In the genomic region with DNA sequence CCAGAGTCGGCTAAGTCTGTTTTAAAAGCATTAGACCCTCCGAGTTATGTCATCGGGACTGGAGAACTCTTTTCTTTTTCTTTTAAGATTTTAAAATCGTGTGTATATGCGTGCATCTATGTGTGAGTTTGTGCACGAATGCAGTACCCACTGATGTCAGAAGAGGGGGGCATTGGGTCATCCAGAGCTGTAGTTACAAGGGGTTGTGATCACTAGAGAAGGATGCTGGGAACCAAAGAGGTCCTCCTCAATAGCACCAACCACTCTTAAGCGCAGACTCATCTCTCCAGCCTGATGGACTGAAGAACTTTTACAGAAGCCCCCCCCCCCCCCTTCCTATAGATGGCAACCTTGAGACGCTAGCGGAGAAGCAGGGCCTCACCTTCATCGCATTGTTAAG, we compare ENCODE assay signal across 33 mouse cellular contexts. TPM values are rescaled to one million over a fixed set of nuclear protein-coding genes. Genes with fewer than 3 reads are reported as not detected.
"Had no signal": no experiment of that assay in that cellular context is flagged by ENCODE, and none has a peak within 500 bp of the region (broad histone marks: within the 10 kb centered on the region; RNA-seq: fewer than 3 reads in every experiment).

No protein-coding gene starts in this region.

- H3K4me1 ChIP-seq: heart, embryonic 10.5 days; hindbrain, embryonic 10.5 days; hindbrain, embryonic 12.5 days; intestine, embryonic 15.5 days; limb, embryonic 13.5 days; limb, embryonic 15.5 days; liver, embryonic 13.5 days; liver, embryonic 15.5 days had no signal

- H3K9ac ChIP-seq: heart, embryonic 12.5 days; hindbrain, embryonic 12.5 days; hindbrain, embryonic 14.5 days; intestine, embryonic 15.5 days; limb, embryonic 13.5 days; limb, embryonic 15.5 days; liver, embryonic 13.5 days; liver, embryonic 15.5 days had no signal

- H3K27me3 ChIP-seq: heart, embryonic 12.5 days; hindbrain, embryonic 12.5 days; intestine, embryonic 15.5 days; limb, embryonic 13.5 days; limb, embryonic 15.5 days; liver, embryonic 13.5 days; liver, embryonic 15.5 days had no signal

- H3K4me3 ChIP-seq: gastrocnemius, adult 2 months; heart, embryonic 10.5 days; heart, embryonic 12.5 days; hindbrain, embryonic 10.5 days; hindbrain, embryonic 12.5 days; intestine, embryonic 15.5 days; limb, embryonic 13.5 days; limb, embryonic 15.5 days; liver, embryonic 13.5 days; liver, embryonic 15.5 days had no signal

- H3K27ac ChIP-seq: gastrocnemius, adult 2 months; heart, embryonic 10.5 days; hindbrain, embryonic 10.5 days; hindbrain, embryonic 12.5 days; hindbrain, embryonic 14.5 days; intestine, embryonic 15.5 days; limb, embryonic 13.5 days; limb, embryonic 15.5 days; liver, embryonic 13.5 days; liver, embryonic 15.5 days had no signal

- DNase-seq: gastrocnemius, adult 2 months; gastrocnemius, postnatal 10 days; gastrocnemius, postnatal 25 days; heart, adult 18-20 months; heart, postnatal 10 days; heart, postnatal 4 days; kidney, adult 18-20 months; kidney, adult 8-10 months; kidney, postnatal 10 days; kidney, postnatal 25 days; layer of hippocampus, adult 9-11 months; layer of hippocampus, postnatal 36 days; left cerebral cortex, postnatal 4 days; liver, embryonic 13.5 days had no signal

- H3K36me3 ChIP-seq: heart, embryonic 10.5 days; heart, embryonic 12.5 days; hindbrain, embryonic 10.5 days; hindbrain, embryonic 12.5 days; intestine, embryonic 15.5 days; limb, embryonic 13.5 days; limb, embryonic 15.5 days had no signal

- H3K9me3 ChIP-seq: heart, embryonic 10.5 days; hindbrain, embryonic 10.5 days; hindbrain, embryonic 12.5 days; intestine, embryonic 15.5 days; limb, embryonic 13.5 days; limb, embryonic 15.5 days; liver, embryonic 13.5 days; liver, embryonic 15.5 days had no signal

- H3K4me2 ChIP-seq: heart, embryonic 12.5 days; hindbrain, embryonic 12.5 days; hindbrain, embryonic 14.5 days; intestine, embryonic 15.5 days; limb, embryonic 13.5 days; limb, embryonic 15.5 days; liver, embryonic 11.5 days; liver, embryonic 13.5 days; liver, embryonic 15.5 days had no signal

- ATAC-seq: hindbrain, embryonic 16.5 days; inflammation-experienced regulatory T-cells, adult 6 months; intestine, embryonic 15.5 days had no signal

RNA-seq across cellular contexts. Expression of a gene that starts 36.4 kb away (rescaled TPM):
- total RNA-seq: gastrocnemius, adult 2 months; gastrocnemius, postnatal 25 days; granulocyte monocyte progenitor cell, adult 5-6 weeks; layer of hippocampus, adult 18-20 months; layer of hippocampus, adult 8-10 months; layer of hippocampus, postnatal 14 days; layer of hippocampus, postnatal 36 days; left cerebral cortex, adult 18-20 months; left cerebral cortex, adult 8-10 months; left cerebral cortex, postnatal 25 days had no signal
- polyA plus RNA-seq: hindbrain, embryonic 10.5 days; hindbrain, embryonic 12.5 days; inflammation-experienced regulatory T-cells, adult 6 months; limb, embryonic 13.5 days had no signal
